Mouse (Mus musculus) kidney, postnatal 0 days (tissue): ENCODE results near the gene Hipk4. TPM values are rescaled to one million over a fixed set of nuclear protein-coding genes. Genes with fewer than 3 reads are reported as not detected.

Experiments used
- ATAC-seq: fragments of 200-750 bp; cut with Nextera tagmentation; replicated peaks from 2 replicates; pipeline ENCODE4 v1.8.0; 2017; ENCODE audit warnings: low read depth, moderate number of reproducible peaks, moderate TSS enrichment, moderate library complexity; ENCODE audit not compliant: low FRiP score
- DNase-seq: peaks from one replicate; pipeline ENCODE4 v3.0.0-alpha.2; 2016; ENCODE audit warnings: low spot score
- H3K27ac ChIP-seq: fragments of 300-500 bp; sonication (generic); 2 replicates; pipeline ENCODE4 v1.5.1; 2014; ENCODE audit warnings: mild to moderate bottlenecking
- H3K27me3 ChIP-seq: fragments of 300-500 bp; sonication (generic); 2 replicates; pipeline ENCODE4 v1.6.1; 2014; ENCODE audit warnings: low read length, mixed read lengths; ENCODE audit not compliant: insufficient read depth
- H3K36me3 ChIP-seq: fragments of 300-500 bp; sonication (generic); 2 replicates; pipeline ENCODE4 v1.6.1; 2014; ENCODE audit warnings: low read length, mixed read lengths; ENCODE audit not compliant: insufficient read depth
- H3K4me1 ChIP-seq: fragments of 300-500 bp; sonication (generic); replicated peaks from 2 replicates; pipeline ENCODE4 v1.6.1; 2014; ENCODE audit warnings: antibody characterized with exemption, low read length, mixed read lengths; ENCODE audit not compliant: insufficient read depth
- H3K4me2 ChIP-seq: fragments of 300-500 bp; sonication (generic); 2 replicates; pipeline ENCODE4 v1.6.1; 2014; ENCODE audit warnings: mild to moderate bottlenecking, low read length, moderate library complexity, mixed read lengths
- H3K4me3 ChIP-seq: fragments of 300-500 bp; sonication (generic); replicated peaks from 2 replicates; pipeline ENCODE4 v1.5.1; 2014; ENCODE audit warnings: low read depth, low read length
- H3K9ac ChIP-seq: fragments of 300-500 bp; sonication (generic); 2 replicates; pipeline ENCODE4 v1.6.1; 2014; ENCODE audit warnings: low read depth, low read length
- H3K9me3 ChIP-seq: fragments of 300-500 bp; sonication (generic); replicated peaks from 2 replicates; pipeline ENCODE4 v1.6.1; 2016; ENCODE audit warnings: low read length, inconsistent platforms, mixed read lengths
- CTCF ChIP-seq: IDR thresholded peaks from 2 replicates; pipeline ENCODE4 v1.5.1; 2016; ENCODE audit warnings: antibody characterized with exemption, low read depth, mild to moderate bottlenecking, moderate library complexity
- WGBS: fragments of 180-500 bp; shearing (Covaris S2); extraction: QIAGEN DNeasy Blood & Tissue Kit; methylation state at CpG from one replicate; pipeline ENCODE4 v1.1.7; 2014; 5-methylcytosine and 5-hydroxymethylcytosine counted together
- polyA plus RNA-seq: library from polyadenylated mRNA; unstranded; fragments of >200 nt; fragmentation: Nextera tagmentation; extraction: Ambion mirVana; gene quantifications from 2 replicates; pipeline ENCODE4 v1.2.1, GENCODE M21; 2015

Gene Hipk4
- polyA plus RNA-seq, 1 experiment from 2014 or later: 0.45 TPM

DNA sequence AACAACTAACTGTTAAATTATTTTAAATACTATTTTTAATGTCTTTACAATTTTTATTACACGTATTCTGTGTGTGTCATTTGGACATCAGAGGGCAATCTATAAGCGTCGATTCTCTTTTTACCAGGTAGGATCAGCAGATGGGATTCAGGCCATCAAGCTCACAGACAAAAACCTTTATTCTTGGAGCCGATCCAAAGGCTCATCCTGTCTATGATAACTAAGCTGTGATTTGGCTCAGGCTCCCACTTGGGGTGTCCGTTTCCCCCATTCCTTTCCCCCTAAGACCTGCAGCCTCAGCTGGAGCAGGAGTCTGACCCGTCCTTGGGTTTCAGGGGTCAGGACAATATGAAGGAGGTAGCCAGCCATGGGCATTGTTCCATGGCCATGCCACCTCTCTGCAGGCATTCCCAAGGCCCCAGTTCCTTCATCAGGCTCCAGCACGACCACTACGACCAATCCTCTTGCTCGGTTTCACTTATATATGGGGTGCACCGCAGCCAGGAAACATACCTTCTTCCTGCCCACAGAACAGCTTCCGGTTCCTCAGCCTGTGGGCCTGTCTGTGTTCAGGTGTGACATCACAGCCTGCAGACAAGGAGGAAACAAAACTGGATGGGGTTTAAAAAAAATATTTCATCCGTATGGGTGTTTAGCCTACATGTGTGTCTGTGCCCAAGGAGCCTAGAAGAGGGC lies 21.8 kb downstream of the Hipk4 start:
- Histone ChIP-seq H3K4me2 (no peak overlapping the region), H3K27me3 (no peaks in the 10 kb centered on the region), H3K9ac (no peak overlapping the region), H3K36me3 (0 out of 2 replicates have a peak, but pooled peaks cover 7% of the 10 kb centered on the region), H3K9me3 (no peaks in the 10 kb centered on the region), H3K27ac (no peak overlapping the region), H3K4me1 (no peaks in the 10 kb centered on the region), H3K4me3 (no peak overlapping the region)
- DNase-seq: no peak
- no peak for TF ChIP-seq CTCF
- no peak for ATAC-seq
- WGBS: 80% methylated on average over 12 of the region's 12 CpGs

DNA sequence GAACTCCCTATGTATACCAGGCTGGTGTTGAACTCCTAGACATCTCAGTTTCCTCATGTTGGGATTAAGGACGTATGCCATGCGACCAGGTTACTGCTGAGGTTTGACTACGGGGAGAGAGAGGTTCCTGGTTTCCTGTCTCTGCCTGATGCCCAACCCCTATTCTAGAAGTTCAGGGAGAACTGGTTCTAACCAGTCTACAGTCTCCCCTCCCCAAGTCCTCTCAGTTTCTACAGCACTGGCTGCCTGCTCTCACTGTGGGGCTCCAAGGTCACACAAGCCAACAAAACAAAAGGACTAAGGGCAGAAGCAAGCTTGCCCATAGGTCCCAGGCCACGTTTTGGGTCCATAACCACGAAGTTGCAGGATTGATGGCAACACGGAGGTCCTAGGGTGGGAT lies 26.5 kb downstream of the Hipk4 start:
- H3K9ac ChIP-seq: no peak overlapping the region
- no peaks in the 10 kb centered on the region for H3K9me3 ChIP-seq
- ATAC-seq (no peak), DNase-seq (no peak)
- no peak overlapping the region for H3K4me3 ChIP-seq
- no peaks in the 10 kb centered on the region for H3K27me3 ChIP-seq
- no peak overlapping the region for H3K4me2 ChIP-seq
- H3K36me3 ChIP-seq: no peaks in the 10 kb centered on the region
- WGBS: 70% methylated on average over 6 of the region's 6 CpGs
- no peak for TF ChIP-seq CTCF
- 0 out of 2 replicates have a peak, but pooled peaks cover 4% of the 10 kb centered on the region for H3K4me1 ChIP-seq
- peak overlapping the region; percentile 36; the same call in 1 of the 2 replicates for H3K27ac ChIP-seq

DNA sequence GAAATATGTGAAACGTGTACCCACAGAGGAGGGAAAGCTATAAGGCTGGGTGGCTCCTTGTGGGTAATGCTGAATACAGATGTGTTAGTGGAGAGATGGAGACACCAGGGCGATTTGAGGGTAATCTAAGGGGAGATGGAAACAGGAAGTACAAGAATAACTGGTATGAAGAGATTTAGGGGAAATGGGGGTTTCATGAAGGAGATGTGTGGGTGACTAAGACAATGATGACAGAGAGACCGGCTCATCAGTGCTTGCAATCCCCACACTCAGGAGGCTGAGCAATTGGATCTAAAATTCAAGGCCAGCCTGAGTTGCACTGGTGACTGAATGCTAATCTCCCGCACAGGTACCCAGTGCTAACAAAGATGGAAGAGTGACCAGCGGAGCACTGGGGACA lies 29.0 kb downstream of the Hipk4 start:
- Histone ChIP-seq H3K9ac (0 out of 2 replicates have a peak overlapping the region, but pooled peaks have one; percentile 59), H3K9me3 (no peaks in the 10 kb centered on the region), H3K4me1 (0 out of 2 replicates have a peak, but pooled peaks cover 4% of the 10 kb centered on the region), H3K4me3 (peak overlapping the region; percentile 72), H3K36me3 (peaks cover 4% of the 10 kb centered on the region; the same call in 1 of the 2 replicates), H3K4me2 (peak overlapping the region; percentile 75), H3K27me3 (no peaks in the 10 kb centered on the region), H3K27ac (no peak overlapping the region)
- TF ChIP-seq CTCF: no peak
- DNase-seq (no peak), ATAC-seq (no peak)
- 44% methylated on average over 5 of the region's 5 CpGs for WGBS

DNA sequence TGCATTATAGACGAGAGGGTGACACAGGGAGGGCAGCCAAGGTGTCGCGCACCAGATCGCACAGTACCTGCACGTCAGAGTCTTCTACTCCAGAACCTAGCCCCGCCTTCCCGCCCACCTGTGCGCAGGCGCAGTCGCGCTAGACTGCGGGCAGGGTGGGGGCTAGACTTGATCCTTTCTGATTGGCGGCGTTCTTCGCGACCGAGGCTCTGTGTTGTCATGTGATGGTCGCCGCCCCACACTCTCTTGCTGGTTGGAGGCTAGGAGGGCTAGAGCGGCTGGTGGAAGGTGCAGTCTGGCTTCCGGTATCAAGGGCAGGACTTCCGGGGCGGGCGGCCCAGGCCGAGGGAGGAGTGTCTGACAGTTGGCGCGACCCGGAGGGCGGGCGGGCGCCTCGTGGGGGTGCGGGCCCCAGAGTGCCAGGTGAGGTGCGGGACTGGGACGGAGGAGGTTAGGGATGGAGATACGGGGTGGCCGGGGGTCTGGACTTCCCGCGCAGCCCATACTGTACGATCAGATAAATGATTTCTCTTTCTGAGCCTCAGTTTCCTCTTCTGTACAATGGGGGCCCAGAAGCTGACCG lies 30.0 kb downstream of the Hipk4 start, which contains the start of the genes Pld3 and 2310022A10Rik:
Gene Pld3 (minus strand): TSS at position 288 of the 583 bp plus-strand sequence.
Gene 2310022A10Rik (plus strand): TSS at position 303 of the 583 bp plus-strand sequence.
- H3K9ac ChIP-seq: peak within 1 kb of the TSS; percentile 70
- WGBS: under 1% methylated on average over 41 of the region's 41 CpGs
- H3K4me2 ChIP-seq: peak within 1 kb of the TSS; percentile 75
- no peak within 1 kb of the TSS for H3K27ac ChIP-seq
- peaks cover 4% of the 10 kb centered on the region; the same call in 1 of the 2 replicates for H3K36me3 ChIP-seq
- ATAC-seq: peak; percentile 99
- no peak for TF ChIP-seq CTCF
- DNase-seq: peak; percentile 98
- H3K27me3 ChIP-seq: no peaks in the 10 kb centered on the region
- peak within 1 kb of the TSS; percentile 72 for H3K4me3 ChIP-seq
- no peaks in the 10 kb centered on the region for H3K9me3 ChIP-seq
- H3K4me1 ChIP-seq: 0 out of 2 replicates have a peak, but pooled peaks cover 4% of the 10 kb centered on the region

DNA sequence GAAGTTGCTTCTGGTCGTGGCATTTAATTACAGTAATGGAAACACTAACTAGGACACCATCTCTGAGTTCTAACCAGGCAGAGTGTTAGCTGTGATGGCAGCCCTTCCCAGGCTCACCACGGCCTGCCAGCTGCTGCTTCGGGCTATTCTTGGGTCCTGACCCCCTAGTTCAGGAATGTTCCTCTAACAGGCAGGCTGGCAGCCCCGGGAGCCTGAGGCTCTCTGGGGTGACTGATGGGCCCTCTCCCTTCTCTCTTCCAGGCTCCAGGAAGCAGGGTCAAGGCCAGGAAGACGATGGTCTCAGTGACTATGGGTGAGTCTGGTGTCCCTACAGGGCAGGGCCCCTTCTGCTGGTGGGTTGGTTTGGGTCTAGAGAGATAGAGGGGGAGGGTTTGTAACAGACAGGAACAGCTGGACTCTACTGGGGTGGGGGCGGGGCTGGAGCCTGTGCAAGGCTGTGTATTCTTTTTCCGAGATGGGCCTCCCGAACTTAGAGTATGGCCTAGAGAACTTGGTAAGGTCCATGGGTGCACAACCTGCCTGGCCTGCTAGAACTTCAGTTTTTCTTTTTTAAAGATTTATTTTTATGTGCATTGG lies 37.3 kb downstream of the Hipk4 start:
- no peak overlapping the region for H3K4me2 ChIP-seq
- no peaks in the 10 kb centered on the region for H3K27me3 ChIP-seq
- H3K9ac ChIP-seq: no peak overlapping the region
- no peaks in the 10 kb centered on the region for H3K9me3 ChIP-seq
- no peak for ATAC-seq
- no peak for TF ChIP-seq CTCF
- DNase-seq: no peak
- 56% methylated on average over 8 of the region's 8 CpGs for WGBS
- H3K36me3 ChIP-seq: peaks cover 21% of the 10 kb centered on the region
- no peak overlapping the region for H3K27ac ChIP-seq
- no peaks in the 10 kb centered on the region for H3K4me1 ChIP-seq
- no peak overlapping the region for H3K4me3 ChIP-seq

DNA sequence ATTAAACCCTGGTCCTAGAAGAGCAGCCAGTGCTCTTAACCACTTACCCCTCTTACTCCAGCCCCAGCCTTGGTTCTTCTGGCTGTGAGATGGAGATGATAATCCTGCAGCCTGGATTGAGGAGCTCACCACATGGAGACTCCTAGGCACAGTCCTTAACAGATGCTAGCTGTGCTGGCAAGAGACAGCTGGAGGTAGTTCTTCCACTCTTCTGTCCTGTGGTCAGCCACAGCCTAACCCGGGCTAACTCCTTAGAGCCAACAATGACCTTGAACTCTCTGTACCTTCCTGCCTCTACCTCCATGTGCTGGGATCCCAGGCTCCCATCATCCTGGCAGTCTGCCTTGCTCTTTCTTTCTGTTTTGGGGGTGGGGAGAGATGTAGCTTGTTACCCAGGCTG lies 37.9 kb downstream of the Hipk4 start:
- DNase-seq (no peak), ATAC-seq (no peak)
- no peak overlapping the region for H3K9ac ChIP-seq
- H3K4me2 ChIP-seq: no peak overlapping the region
- no peaks in the 10 kb centered on the region for H3K27me3 ChIP-seq
- 96% methylated on average over 1 of the region's 1 CpGs for WGBS
- H3K4me3 ChIP-seq: no peak overlapping the region
- no peak for TF ChIP-seq CTCF
- no peaks in the 10 kb centered on the region for H3K9me3 ChIP-seq
- no peaks in the 10 kb centered on the region for H3K4me1 ChIP-seq
- H3K36me3 ChIP-seq: peaks cover 20% of the 10 kb centered on the region
- H3K27ac ChIP-seq: no peak overlapping the region
